Comparison of ENCODE assay signal across 9 mouse cellular contexts in the genomic region with DNA sequence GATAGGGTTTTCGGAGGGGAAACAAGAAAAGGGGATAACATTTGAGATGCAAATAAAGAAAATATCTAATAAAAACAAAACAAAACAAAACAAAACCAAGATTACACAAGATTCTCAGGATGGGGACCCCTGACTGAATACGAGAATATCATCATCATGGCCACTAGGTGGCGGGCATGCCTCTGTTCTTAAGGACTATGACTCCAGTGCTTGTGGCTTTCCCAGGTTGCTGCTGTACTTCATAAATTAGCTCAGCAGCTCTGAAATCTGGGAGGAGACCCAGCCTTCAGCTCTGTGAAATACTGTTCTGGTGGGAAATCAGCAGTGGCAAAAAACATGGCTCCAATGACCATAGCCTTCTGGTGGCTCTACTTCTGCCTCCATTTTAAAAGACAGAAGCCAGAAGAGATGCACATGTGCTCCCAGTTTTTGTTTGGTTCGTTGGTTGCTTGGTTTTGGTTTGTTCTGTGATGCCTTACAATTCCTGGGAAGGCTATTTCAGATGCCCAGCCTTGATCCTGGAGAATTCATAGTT. TPM values are rescaled to one million over a fixed set of nuclear protein-coding genes. Genes with fewer than 3 reads are reported as not detected.
A peak's percentile ranks its signal among the peaks of the same experiment; 100 is the strongest.
DNase-seq lines count a peak whose midpoint lies in the region; ATAC-seq and TF ChIP-seq lines count a peak whose summit lies in the region.
"Had no signal": no experiment of that assay in that cellular context is flagged by ENCODE, and none has a peak within 500 bp of the region (broad histone marks: within the 10 kb centered on the region; RNA-seq: fewer than 3 reads in every experiment).

No protein-coding gene starts in this region.

- no peaks in the 10 kb centered on the region for H3K27me3 ChIP-seq in Patski
- no peaks in the 10 kb centered on the region for H3K27me3 ChIP-seq in cerebellum, adult 2 months (ENCODE audit: control insufficient read depth, insufficient read depth, low read length)
- no peaks in the 10 kb centered on the region for H3K27me3 ChIP-seq in hindbrain, embryonic 16.5 days (replicated peaks; ENCODE audit: control insufficient read depth, insufficient read depth, low read length)

- 17% methylated on average over 4 of the region's 4 CpGs for WGBS in cerebellum, adult 2 months
- 12% methylated on average over 4 of the region's 4 CpGs for WGBS in hindbrain, embryonic 16.5 days

- TF ChIP-seq CTCF in Patski (IDR thresholded peaks at IDR 0.05): peak; percentile 87
- peak; percentile 59; the same call in 1 of the 2 replicates for TF ChIP-seq CTCF in cerebellum, adult 2 months (IDR thresholded peaks at IDR 0.05; ENCODE audit: borderline replicate concordance, insufficient read depth, low read depth, low read length)

- no peaks in the 10 kb centered on the region for H3K9me3 ChIP-seq in hindbrain, embryonic 16.5 days (ENCODE audit: control insufficient read depth, low read length)

- TF ChIP-seq POLR2A in cerebellum, adult 2 months (IDR thresholded peaks at IDR 0.05; ENCODE audit: borderline replicate concordance, insufficient read depth, low read length): no peak

- H3K27ac ChIP-seq in cerebellum, adult 2 months (ENCODE audit: insufficient read depth, low read length): no peak overlapping the region
- no peak overlapping the region for H3K27ac ChIP-seq in hindbrain, embryonic 16.5 days (ENCODE audit: low read depth, low read length)

- no peaks in the 10 kb centered on the region for H3K36me3 ChIP-seq in hindbrain, embryonic 16.5 days (ENCODE audit: control insufficient read depth, insufficient read depth, low read length)

- peak; percentile 12 for ATAC-seq in Patski
- peak; percentile 88 for ATAC-seq in frontal cortex, adult (ENCODE audit: low TSS enrichment)
- peak; percentile 82 for ATAC-seq in hindbrain, embryonic 16.5 days

- POLR2A ChIA-PET in Patski (lab: Charles Lee): interaction anchor here (0.9 kb wide), 1 partner anchor 102 kb away, joined by 3 read pairs; no protein-coding TSS in a partner anchor

- no peak for DNase-seq in Patski (ENCODE audit: low read depth, low spot score)
- peak; percentile 27 to 33 for DNase-seq in cerebellum, adult 2 months
- DNase-seq in layer of hippocampus, postnatal 14 days (ENCODE audit: low spot score in 2 of 2): peak; percentile 69 to 78
- DNase-seq in lung, postnatal 14 days: peak; percentile 81
- DNase-seq in retina, embryonic 14.5 days (ENCODE audit: low spot score): peak; percentile 86
- DNase-seq in thymus, postnatal 4 days: peak; percentile 83

- no peak overlapping the region for H3K4me3 ChIP-seq in cerebellum, adult 2 months (replicated peaks; ENCODE audit: insufficient read depth, low read depth, low read length)
- H3K4me3 ChIP-seq in hindbrain, embryonic 16.5 days (ENCODE audit: low read length): no peak overlapping the region

- CTCF ChIA-PET in Patski (lab: Charles Lee): interaction anchor here (0.6 to 1.9 kb wide), 28 partner anchors 13 to 1092 kb away, joined by 3 to 14 read pairs (median 4); a partner anchor contains a TSS

- no peak overlapping the region for H3K9ac ChIP-seq in hindbrain, embryonic 16.5 days (ENCODE audit: low read depth, low read length)

- no peaks in the 10 kb centered on the region for H3K4me1 ChIP-seq in cerebellum, adult 2 months (ENCODE audit: control insufficient read depth, insufficient read depth, low read length)
- no peaks in the 10 kb centered on the region for H3K4me1 ChIP-seq in hindbrain, embryonic 16.5 days (ENCODE audit: control insufficient read depth, insufficient read depth, low read depth, low read length)

- H3K4me2 ChIP-seq in hindbrain, embryonic 16.5 days (ENCODE audit: low read length): no peak overlapping the region

- in situ Hi-C loops in Patski (cut with MboI; ENCODE audit: low pct_unique_long_range_greater_than_20kb): loop anchor here (5.0 kb wide), 4 partner anchors 170 to 995 kb away; no protein-coding TSS in a partner anchor

RNA-seq across cellular contexts. Expression of a gene that starts 4.5 kb away (rescaled TPM):
- 0.69 TPM for polyA plus RNA-seq in Patski (2021)
- polyA plus RNA-seq in cerebellum, adult 2 months (2012; rRNA removed): 0.11 TPM in 1 of 2 replicates, not detected in the other
- polyA plus RNA-seq in hindbrain, embryonic 16.5 days (2015; fragmentation: Nextera tagmentation; extraction: Ambion mirVana): not detected in 2 replicates
- under 1 TPM in 1 of 2 experiments, not detected in 1; 0.35 TPM for total RNA-seq in layer of hippocampus, postnatal 14 days (2021)
- polyA plus RNA-seq: liver, embryonic 16.5 days had no signal

RNA-seq across cellular contexts. Expression of a gene that starts 51.6 kb away (rescaled TPM):
- polyA plus RNA-seq in Patski (2021): 2.9 TPM
- 24.4 and 31.1 TPM in 2 replicates for polyA plus RNA-seq in cerebellum, adult 2 months (2012; rRNA removed)
- 1.9 and 2.5 TPM in 2 replicates for polyA plus RNA-seq in hindbrain, embryonic 16.5 days (2015; fragmentation: Nextera tagmentation; extraction: Ambion mirVana)
- total RNA-seq in layer of hippocampus, postnatal 14 days (2021): 1 to 10 TPM in 1 of 2 experiments, under 1 TPM in 1; 0.55 to 1.5 TPM

Comparison
In these comparisons a context has a peak if more than half of its experiments do, and no peak if none do; other contexts are left out.
1. ATAC-seq: peak in every context shown above with its lines; median percentile 88 in frontal cortex, adult; 82 in hindbrain, embryonic 16.5 days; 12 in Patski.